Mouse (Mus musculus) myocyte (in vitro differentiated cells): ENCODE measurements around the gene Mdm2.

ENCODE experiments used
- CEBPB ChIP-seq: IDR thresholded peaks from 2 replicates; pipeline ENCODE4 v1.6.1; 2011; ENCODE audit warnings: mild to moderate bottlenecking, moderate library complexity; ENCODE audit not compliant: poor library complexity, insufficient read depth, severe bottlenecking
- MAX ChIP-seq: IDR thresholded peaks from one replicate; pipeline ENCODE4 v1.6.1; 2011; ENCODE audit warnings: low read depth, mild to moderate bottlenecking, control low read depth
- MYOD1 ChIP-seq, 3 experiments: IDR thresholded peaks; one replicate each; pipeline ENCODE4 v1.6.1; 2011; ENCODE audit warnings: control low read depth in 2 of 3, low read depth in 2 of 3, mild to moderate bottlenecking in 2 of 3, moderate library complexity in 1 of 3; ENCODE audit not compliant: insufficient read length in 2 of 3, control insufficient read depth in 1 of 3
- MYOG ChIP-seq, 3 experiments: IDR thresholded peaks; one replicate each; pipeline ENCODE4 v1.6.1; 2011; ENCODE audit warnings: control low read depth in 2 of 3, low read depth in 2 of 3, mild to moderate bottlenecking in 2 of 3; ENCODE audit not compliant: insufficient read length in 2 of 3, control insufficient read depth in 1 of 3, insufficient read depth in 1 of 3
- POLR2A ChIP-seq: IDR thresholded peaks from one replicate; pipeline ENCODE4 v1.6.1; 2011; ENCODE audit warnings: low read depth, mild to moderate bottlenecking, control low read depth, moderate library complexity; ENCODE audit not compliant: insufficient read length
- POLR2AphosphoS2 ChIP-seq: IDR thresholded peaks from one replicate; pipeline ENCODE4 v1.6.1; 2011; ENCODE audit warnings: low read depth, control low read depth; ENCODE audit not compliant: insufficient read length
- REST ChIP-seq: IDR thresholded peaks from one replicate; pipeline ENCODE4 v1.6.1; 2011; ENCODE audit warnings: mild to moderate bottlenecking, control low read depth, moderate library complexity; ENCODE audit not compliant: insufficient read depth, insufficient read length
- SRF ChIP-seq: IDR thresholded peaks from one replicate; pipeline ENCODE4 v1.6.1; 2011; ENCODE audit warnings: low read depth; ENCODE audit not compliant: control insufficient read depth, insufficient read length
- TCF12 ChIP-seq: IDR thresholded peaks from one replicate; pipeline ENCODE4 v1.6.1; 2011; ENCODE audit warnings: mild to moderate bottlenecking, control low read depth; ENCODE audit not compliant: poor library complexity, insufficient read depth, severe bottlenecking
- USF1 ChIP-seq: IDR thresholded peaks from one replicate; pipeline ENCODE4 v1.6.1; 2011; ENCODE audit warnings: low read depth, mild to moderate bottlenecking, control low read depth, moderate library complexity

GRCm38 (mm10) chr10:117684298-117685170, 26.0 kb downstream of the Mdm2 start:
- TF ChIP-seq MAX (no peak), POLR2A (no peak), POLR2AphosphoS2 (no peak), TCF12 (no peak), USF1 (no peak), MYOD1 (IDR thresholded peaks at IDR 0.05; ENCODE audit: control insufficient read depth in 1 of 3, insufficient read length in 2 of 3, low read depth in 2 of 3) (no peak), REST (no peak), SRF (no peak), CEBPB (no peak), MYOG (IDR thresholded peaks at IDR 0.05; ENCODE audit: control insufficient read depth in 1 of 3, insufficient read depth in 1 of 3, insufficient read length in 2 of 3, low read depth in 2 of 3) (no peak)
